Mouse (Mus musculus) spleen, postnatal 4 days (tissue): ENCODE data around the gene Sorcs2.
"Not testable (repeated sequence)": the region's sequence is repeated elsewhere in the genome, so short reads cannot be mapped to it uniquely, and the experiment has no call there.

Source experiments
- DNase-seq, 2 experiments: peaks; one replicate each; pipeline ENCODE4 v3.0.0; 2022; ENCODE audit warnings: low spot score in 2 of 2

Gene Sorcs2

DNA sequence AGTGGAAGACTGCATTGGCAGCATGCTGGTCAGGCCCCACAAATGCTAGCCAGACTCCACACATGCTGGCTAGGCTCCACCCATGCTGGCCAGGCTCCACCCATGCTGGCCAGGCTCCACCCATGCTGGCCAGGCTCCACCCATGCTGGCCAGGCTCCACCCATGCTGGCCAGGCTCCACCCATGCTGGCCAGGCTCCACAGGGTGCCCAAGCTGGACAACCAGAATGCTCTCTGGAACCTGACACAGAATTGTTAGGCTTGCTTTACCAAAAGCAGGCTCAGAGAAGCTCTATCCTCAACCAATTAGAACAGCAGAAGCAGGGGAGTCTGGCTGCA, 7.4 kb downstream of the Sorcs2 start:
- not testable (repeated sequence) for DNase-seq

GRCm38 (mm10) chr5:36389731-36390590, 8.0 kb downstream of the Sorcs2 start:
- DNase-seq, result no peak

DNA sequence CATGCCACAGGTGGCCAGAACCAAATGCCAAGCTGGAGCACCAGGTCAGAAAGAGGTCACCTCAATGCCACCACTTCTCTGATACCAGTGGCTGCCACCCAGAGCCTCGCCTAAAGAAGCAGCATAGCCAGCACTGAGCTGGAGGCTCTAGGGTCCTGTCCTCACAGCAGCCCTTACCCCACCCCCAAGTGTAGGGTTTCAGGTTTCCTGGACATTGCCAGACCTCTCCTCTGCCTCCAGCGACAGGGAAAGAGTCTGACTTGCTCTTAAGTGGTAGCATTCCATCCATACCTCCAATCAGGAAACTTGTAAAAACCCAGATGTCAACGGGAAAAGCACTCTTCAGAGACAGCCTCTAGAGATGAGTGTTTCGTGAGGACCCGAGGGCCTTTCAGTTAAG, 12.9 kb downstream of the Sorcs2 start:
- DNase-seq, result no peak

- no peak for DNase-seq
Measured at GRCm38 (mm10) chr5:36383431-36383830, 14.5 kb downstream of the Sorcs2 start.

DNA sequence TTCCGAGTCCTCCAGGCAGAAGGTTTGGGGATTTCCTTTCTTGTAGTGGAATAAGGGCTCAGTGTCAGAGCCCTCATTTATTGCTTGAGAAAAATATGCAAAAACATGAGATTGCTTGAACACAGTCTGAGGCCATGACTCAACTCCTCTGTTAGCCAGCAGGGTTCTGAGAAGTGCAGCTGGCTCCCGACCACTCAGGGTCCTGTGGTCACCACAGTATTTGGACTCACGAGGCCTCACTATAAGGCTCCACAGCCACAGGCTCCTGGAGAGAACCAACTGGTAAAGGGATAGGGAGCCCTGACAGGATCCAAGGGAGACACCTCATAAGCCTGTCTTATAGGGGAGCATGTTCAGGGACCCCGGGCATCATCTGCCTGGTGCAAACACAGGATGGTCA, 15.2 kb downstream of the Sorcs2 start:
- DNase-seq, result no peak

DNA sequence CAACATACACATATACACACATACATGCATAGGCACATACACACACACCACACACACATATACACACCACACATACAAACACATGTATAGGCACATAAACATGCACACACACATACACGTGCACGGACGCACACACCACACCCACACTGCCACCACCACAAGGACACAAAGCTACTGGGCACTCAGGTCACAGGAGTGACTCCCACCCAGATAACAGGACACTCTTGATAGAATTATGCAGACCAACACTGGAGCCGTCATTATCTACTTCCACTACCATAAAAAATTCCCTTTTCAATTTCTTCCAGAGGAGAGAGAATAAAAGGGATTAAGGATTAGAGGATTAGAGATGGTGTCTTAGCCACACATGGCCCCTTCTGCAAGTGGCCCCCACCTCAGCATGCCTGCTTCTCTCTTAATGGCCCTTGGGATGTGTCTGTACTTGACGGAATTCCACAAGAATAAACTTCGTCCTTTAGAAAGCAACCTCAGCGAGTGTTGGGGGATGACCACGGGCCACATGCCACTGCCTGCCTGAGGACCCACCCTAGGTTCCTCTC, 15.7 kb downstream of the Sorcs2 start:
- DNase-seq, result no peak

DNA sequence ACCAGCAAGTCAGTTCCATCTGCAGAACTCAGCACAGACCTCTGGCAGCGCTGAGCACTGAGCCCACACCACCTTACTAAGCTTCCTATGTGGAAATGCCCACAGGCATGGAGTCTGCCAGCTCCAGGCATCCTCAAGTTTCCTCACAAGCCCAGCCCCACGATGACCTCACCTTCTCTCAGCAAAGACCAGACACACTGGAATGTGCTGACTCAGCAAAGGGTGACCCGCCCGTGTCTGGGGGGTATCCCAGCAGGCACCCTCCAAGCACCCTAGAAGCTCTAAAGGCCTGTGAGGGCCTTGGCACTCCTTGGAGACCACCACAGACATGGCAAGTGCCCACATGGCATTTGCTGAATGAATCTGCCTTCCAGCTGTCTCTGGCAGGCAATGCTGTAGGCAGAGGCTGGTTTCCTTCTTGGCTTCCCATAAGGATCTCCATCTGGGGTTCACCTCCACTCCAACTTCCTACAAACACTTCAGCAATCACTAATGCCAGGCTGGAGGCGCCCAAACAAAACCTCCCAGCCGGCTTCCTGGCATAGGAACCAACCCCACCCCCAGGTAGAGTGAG, 17.9 kb downstream of the Sorcs2 start:
- DNase-seq, result no peak

DNA sequence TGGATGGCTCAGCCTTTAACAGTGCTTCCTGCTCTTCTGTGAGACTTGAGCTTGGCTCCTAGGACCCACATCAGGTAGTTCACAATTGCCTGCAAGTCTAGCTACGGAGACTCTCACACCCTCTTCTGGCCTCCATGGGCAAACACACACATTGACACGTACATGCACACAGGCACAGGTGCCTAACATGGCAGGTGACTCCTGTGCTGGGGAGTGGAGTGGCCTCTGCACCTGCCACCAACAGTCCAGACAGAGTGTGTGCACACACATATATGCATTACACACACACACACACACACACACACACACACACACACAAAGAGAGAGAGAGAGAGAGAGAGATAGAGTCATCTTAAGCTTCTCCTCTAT, 19.6 kb downstream of the Sorcs2 start:
- no peak for DNase-seq

- DNase-seq, result peak in 1 of 2 experiments; percentile 32
Measured at GRCm38 (mm10) chr5:36377456-36378369, 20.2 kb downstream of the Sorcs2 start.

DNA sequence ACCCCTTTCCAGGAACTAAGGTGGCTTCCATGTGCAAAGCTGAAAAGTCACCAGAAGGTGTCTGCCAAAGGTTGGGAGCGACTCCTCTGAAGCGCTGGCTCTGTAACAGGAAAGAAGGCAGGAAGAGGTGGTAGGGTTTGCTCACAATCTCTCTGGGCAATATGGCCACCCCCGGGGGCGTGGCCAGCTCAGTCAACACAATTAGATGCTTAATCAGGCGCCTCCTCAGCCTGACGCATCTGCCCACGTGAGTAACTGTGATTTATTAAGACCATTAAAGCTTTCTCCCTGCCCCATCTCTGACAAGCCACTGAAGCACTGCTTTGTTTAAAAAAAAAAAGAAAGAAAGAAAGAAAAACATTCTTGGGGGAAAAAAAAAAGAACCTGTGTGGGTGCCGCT, 22.1 kb downstream of the Sorcs2 start:
- DNase-seq, result no peak

- DNase-seq, result peak; percentile 27 to 71
Measured at GRCm38 (mm10) chr5:36374221-36375050, 23.5 kb downstream of the Sorcs2 start.

DNA sequence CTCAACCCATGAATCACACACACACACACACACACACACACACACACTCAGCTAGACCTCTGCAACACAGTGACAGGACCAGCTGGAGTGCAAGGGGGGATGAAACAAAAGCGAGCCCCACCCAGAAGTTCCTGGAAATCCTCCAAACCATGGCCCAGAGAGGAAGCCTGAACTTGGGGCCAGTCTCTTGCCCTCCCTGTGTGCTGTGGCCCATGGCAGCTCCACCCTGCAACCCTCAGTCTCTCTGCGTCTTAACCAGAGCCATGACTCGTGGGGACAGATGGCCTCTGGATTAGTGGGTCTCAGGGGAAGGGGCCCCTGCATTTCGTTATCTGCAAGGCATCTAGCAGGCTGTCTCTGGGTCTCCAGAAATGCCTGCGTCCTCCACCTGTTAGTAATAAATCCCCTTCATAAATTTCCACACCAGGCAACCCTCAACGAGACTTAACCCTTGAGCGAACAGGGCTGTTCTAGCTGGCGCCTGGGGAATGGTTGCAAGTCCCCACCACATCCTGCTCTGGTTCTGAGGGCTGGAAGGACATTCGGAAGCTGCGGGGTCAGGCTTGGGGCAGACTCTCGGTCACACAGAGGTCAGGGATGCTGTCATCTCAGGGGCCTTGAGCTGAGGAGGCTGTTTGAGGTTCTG, 24.6 kb downstream of the Sorcs2 start:
- peak in 1 of 2 experiments; percentile 30 for DNase-seq

DNA sequence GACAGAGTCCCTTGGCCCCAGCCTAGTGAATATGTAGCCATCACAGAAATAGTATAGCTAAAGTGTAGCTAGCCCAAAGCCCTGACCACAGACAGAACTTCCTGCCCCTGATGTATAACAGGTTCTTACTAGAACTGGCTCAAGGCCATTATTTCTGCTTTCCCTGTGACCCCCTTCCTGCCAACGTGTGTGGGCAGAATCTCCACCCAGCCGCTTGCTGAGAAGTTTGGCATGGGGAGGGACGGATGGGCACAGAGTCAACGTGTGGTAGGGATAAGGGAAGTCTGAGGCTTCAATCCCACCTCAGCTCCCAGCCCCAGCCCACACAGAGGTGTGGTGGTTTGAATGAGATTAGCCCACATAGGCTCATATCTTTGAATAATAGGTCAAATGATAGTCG, 26.2 kb downstream of the Sorcs2 start:
- DNase-seq, result no peak

- DNase-seq, result no peak
Measured at GRCm38 (mm10) chr5:36369261-36369684, 28.7 kb downstream of the Sorcs2 start.

GRCm38 (mm10) chr5:36368511-36369135, 29.3 kb downstream of the Sorcs2 start:
- DNase-seq, result no peak

DNA sequence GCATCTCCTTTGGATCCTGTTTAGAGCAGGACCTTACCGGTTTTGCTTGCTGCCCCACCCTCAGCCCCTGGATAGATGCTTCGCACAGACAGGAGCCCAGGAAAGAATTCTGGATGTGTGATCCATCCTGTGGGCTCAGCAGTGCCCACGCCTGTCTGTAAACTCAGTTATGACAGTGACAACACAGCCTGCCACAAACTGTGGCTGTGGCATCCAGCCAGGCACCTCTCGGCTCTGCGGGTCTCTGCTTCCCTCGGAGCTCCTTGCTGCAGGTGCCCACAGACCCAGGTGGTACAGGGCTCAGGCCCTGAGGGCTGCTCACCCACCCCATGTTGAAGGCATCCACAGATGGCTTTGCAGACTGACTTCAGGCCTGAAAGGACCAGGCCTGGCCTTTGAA, 30.0 kb downstream of the Sorcs2 start:
- DNase-seq, result no peak

DNA sequence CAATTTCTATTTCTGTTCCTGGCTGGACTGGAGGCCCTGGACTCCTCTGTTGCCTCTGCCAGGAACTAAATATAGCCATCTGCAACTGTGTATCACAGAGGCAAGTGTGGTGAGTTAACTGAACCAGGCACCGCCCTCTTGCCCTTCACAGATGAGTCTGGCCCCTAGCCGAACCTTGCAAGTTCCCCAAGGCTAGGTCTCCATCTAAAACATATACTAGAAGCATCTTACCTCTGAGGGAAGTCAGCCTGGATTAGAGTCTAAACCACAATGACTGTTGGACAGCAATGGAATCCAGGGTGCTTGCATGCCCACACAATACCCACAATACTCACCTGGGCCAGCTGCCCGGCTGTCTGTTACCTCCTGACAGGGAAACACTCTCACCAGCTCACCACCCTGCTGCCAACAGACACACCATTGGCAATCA, 30.7 kb downstream of the Sorcs2 start:
- no peak for DNase-seq

- DNase-seq, result no peak
Measured at GRCm38 (mm10) chr5:36361749-36362148, 36.2 kb downstream of the Sorcs2 start.

GRCm38 (mm10) chr5:36360343-36360742, 37.6 kb downstream of the Sorcs2 start:
- no peak for DNase-seq

GRCm38 (mm10) chr5:36359535-36360243, 38.2 kb downstream of the Sorcs2 start:
- no peak for DNase-seq
